Mouse (Mus musculus): ENCODE measurements around the gene Adgrb2. TPM values are rescaled to one million over a fixed set of nuclear protein-coding genes. Genes with fewer than 3 reads are reported as not detected.

The Adgrb2 gene
- polyA plus RNA-seq, 1 experiment from 2014 or later: 0.22 TPM

DNA sequence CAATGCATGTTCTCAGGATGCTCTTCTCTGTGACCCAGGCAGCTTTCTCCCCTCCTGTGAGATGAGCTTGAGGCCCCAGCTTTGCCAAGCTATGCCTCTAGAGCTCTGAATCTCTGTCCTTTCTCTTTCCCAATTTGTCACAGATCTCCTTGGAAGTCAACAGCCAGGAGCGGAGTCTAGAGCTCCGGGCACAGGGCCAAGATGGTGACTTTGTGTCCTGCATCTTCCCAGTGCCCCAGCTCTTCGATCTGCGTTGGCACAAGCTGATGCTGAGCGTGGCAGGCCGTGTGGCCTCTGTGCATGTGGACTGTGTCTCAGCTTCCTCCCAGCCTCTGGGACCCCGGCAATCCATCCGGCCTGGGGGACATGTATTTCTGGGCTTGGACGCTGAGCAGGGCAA lies 68.4 kb downstream of the Adgrb2 start:
- no peak overlapping the region for H3K9ac ChIP-seq
- peaks cover 19% of the 10 kb centered on the region for H3K27me3 ChIP-seq
- H3K4me2 ChIP-seq: no peak overlapping the region
- ATAC-seq (ENCODE audit: insufficient read depth): no peak
- H3K9me3 ChIP-seq (replicated peaks): no peaks in the 10 kb centered on the region
- H3K4me3 ChIP-seq (replicated peaks): no peak overlapping the region
- no peaks in the 10 kb centered on the region for H3K36me3 ChIP-seq (replicated peaks)
- no peaks in the 10 kb centered on the region for H3K4me1 ChIP-seq (replicated peaks)
- WGBS (ENCODE audit: insufficient replicate concordance): 71% methylated on average over 9 of the region's 9 CpGs
- no peak overlapping the region for H3K27ac ChIP-seq (replicated peaks)

- Histone ChIP-seq H3K36me3 (replicated peaks) (no peaks in the 10 kb centered on the region), H3K9ac (no peak overlapping the region), H3K4me2 (no peak overlapping the region), H3K4me3 (replicated peaks) (no peak overlapping the region), H3K4me1 (replicated peaks) (no peaks in the 10 kb centered on the region), H3K27me3 (peaks cover 3% of the 10 kb centered on the region; the same call in 1 of the 2 replicates), H3K27ac (replicated peaks) (no peak overlapping the region), H3K9me3 (replicated peaks) (no peaks in the 10 kb centered on the region)
- ATAC-seq (ENCODE audit: insufficient read depth): no peak
- 19% methylated on average over 1 of the region's 1 CpGs for WGBS (ENCODE audit: insufficient replicate concordance)
Observed at GRCm38 (mm10) chr4:130054727-130055126, 70.1 kb downstream of the Adgrb2 start.

GRCm38 (mm10) chr4:130055160-130056010 lies 70.7 kb downstream of the Adgrb2 start:
- WGBS (ENCODE audit: insufficient replicate concordance): 71% methylated on average over 14 of the region's 14 CpGs
- Histone ChIP-seq H3K4me3 (replicated peaks) (no peak overlapping the region), H3K9ac (no peak overlapping the region), H3K4me2 (no peak overlapping the region), H3K27ac (replicated peaks) (no peak overlapping the region), H3K36me3 (replicated peaks) (no peaks in the 10 kb centered on the region), H3K4me1 (replicated peaks) (no peaks in the 10 kb centered on the region), H3K9me3 (replicated peaks) (no peaks in the 10 kb centered on the region), H3K27me3 (no peaks in the 10 kb centered on the region; the same call in 1 of the 2 replicates)
- no peak for ATAC-seq (ENCODE audit: insufficient read depth)

- ATAC-seq (ENCODE audit: insufficient read depth): no peak
- Histone ChIP-seq H3K9me3 (replicated peaks) (no peaks in the 10 kb centered on the region), H3K36me3 (replicated peaks) (no peaks in the 10 kb centered on the region), H3K9ac (no peak overlapping the region), H3K4me3 (replicated peaks) (no peak overlapping the region), H3K4me2 (no peak overlapping the region), H3K27me3 (no peaks in the 10 kb centered on the region; the same call in 1 of the 2 replicates), H3K27ac (replicated peaks) (no peak overlapping the region), H3K4me1 (replicated peaks) (no peaks in the 10 kb centered on the region)
- whole genome bisulfite sequencing (ENCODE audit: insufficient replicate concordance): 41% methylated on average over 3 of the region's 3 CpGs
Observed at GRCm38 (mm10) chr4:130056011-130056322, 71.3 kb downstream of the Adgrb2 start.

DNA sequence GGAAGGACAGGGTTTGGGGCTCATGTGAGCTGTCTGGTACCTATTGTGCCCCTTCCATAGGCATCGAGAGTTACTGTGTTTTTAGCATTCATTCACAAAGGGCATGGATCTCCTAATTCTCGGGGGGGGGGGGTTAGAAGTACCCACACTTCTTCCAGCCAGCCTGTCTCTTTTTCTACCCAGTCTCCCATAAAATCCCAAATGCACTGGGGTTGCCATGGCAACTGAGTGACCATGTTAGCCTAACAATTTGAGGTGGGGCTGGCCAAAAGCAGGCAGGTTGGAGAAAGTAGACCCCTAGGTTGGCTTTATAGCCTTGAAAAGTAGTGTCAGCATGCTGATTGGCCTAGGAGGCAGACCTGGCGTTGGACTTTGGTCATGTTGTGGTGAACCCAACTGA lies 71.8 kb downstream of the Adgrb2 start:
- WGBS (ENCODE audit: insufficient replicate concordance): 38% methylated on average over 3 of the region's 3 CpGs
- H3K4me1 ChIP-seq (replicated peaks): no peaks in the 10 kb centered on the region
- H3K9ac ChIP-seq: no peak overlapping the region
- no peaks in the 10 kb centered on the region; the same call in 1 of the 2 replicates for H3K27me3 ChIP-seq
- no peaks in the 10 kb centered on the region for H3K36me3 ChIP-seq (replicated peaks)
- ATAC-seq (ENCODE audit: insufficient read depth): no peak
- H3K27ac ChIP-seq (replicated peaks): no peak overlapping the region
- no peak overlapping the region for H3K4me2 ChIP-seq
- H3K4me3 ChIP-seq (replicated peaks): no peak overlapping the region
- H3K9me3 ChIP-seq (replicated peaks): no peaks in the 10 kb centered on the region

DNA sequence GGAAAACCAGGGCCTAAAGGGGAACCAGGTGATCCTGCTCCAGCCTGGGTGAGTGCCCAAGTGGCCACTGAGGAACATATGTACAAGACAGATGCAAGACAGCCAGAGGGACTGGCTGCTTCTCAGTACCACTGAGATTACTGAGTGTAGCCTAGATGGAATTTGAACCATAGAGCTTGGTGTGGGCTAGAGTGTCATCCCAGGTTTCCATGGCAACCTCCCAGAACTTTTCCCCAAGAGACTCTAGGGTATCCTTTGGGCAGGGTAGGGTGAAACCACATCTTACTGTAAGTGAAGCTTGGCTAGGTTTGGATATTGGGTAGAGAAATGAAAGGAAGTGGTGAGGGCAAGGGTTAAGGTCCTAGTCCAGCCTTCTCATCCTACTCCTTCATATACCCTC lies 76.3 kb downstream of the Adgrb2 start:
- no peaks in the 10 kb centered on the region for H3K36me3 ChIP-seq (replicated peaks)
- H3K4me3 ChIP-seq (replicated peaks): no peak overlapping the region
- no peaks in the 10 kb centered on the region for H3K27me3 ChIP-seq
- no peak overlapping the region for H3K9ac ChIP-seq
- no peaks in the 10 kb centered on the region for H3K9me3 ChIP-seq (replicated peaks)
- no peaks in the 10 kb centered on the region for H3K4me1 ChIP-seq (replicated peaks)
- no peak overlapping the region for H3K4me2 ChIP-seq
- no peak for ATAC-seq (ENCODE audit: insufficient read depth)
- no peak overlapping the region for H3K27ac ChIP-seq (replicated peaks)

DNA sequence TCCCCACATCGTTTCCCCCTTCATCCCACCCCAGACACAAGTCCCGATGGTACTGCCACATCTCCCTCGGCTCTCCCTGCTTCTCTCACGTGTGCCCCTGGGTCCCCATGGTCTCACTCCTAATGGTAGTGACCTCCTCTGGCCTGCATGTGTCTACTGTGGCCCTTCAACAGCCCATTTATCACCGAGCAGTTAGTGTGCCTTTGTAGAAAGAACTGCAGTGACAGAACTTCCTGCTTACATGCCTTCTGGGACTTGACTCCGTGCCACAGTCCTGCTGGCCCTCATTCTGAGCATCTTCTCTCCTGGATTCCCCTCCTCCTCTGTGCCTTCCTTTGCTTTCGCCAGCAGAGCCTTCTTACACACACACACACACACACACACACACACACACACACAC lies 78.5 kb downstream of the Adgrb2 start:
- H3K36me3 ChIP-seq (replicated peaks): no peaks in the 10 kb centered on the region
- no peak overlapping the region for H3K27ac ChIP-seq (replicated peaks)
- no peaks in the 10 kb centered on the region for H3K9me3 ChIP-seq (replicated peaks)
- no peak for ATAC-seq (ENCODE audit: insufficient read depth)
- no peaks in the 10 kb centered on the region for H3K27me3 ChIP-seq
- no peak overlapping the region for H3K4me3 ChIP-seq (replicated peaks)
- WGBS (ENCODE audit: insufficient replicate concordance): 42% methylated on average over 7 of the region's 7 CpGs
- no peaks in the 10 kb centered on the region for H3K4me1 ChIP-seq (replicated peaks)
- H3K4me2 ChIP-seq: no peak overlapping the region
- no peak overlapping the region for H3K9ac ChIP-seq

DNA sequence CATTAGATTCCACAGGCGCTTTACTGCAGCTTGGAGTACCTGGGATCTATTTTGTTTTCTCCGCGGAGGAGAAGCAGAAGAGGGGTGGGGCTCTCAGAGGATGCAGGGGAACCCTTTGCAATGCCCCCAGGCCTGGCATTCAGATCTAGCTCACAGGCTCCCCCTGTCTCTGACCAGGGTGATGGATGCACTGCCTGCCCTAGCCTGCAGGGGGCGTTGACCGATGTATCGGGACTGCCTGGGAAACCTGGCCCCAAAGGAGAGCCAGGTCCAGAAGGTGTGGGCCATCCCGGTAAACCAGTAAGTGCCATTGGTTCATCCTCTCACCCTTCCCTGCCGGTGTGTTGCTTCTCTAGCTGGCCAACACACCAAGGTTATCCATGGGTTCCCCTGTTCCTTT lies 82.1 kb downstream of the Adgrb2 start:
- Histone ChIP-seq H3K4me3 (replicated peaks) (no peak overlapping the region), H3K9me3 (replicated peaks) (no peaks in the 10 kb centered on the region), H3K36me3 (replicated peaks) (no peaks in the 10 kb centered on the region), H3K27ac (replicated peaks) (no peak overlapping the region), H3K4me2 (no peak overlapping the region), H3K4me1 (replicated peaks) (no peaks in the 10 kb centered on the region), H3K27me3 (no peaks in the 10 kb centered on the region), H3K9ac (no peak overlapping the region)
- 8% methylated on average over 8 of the region's 8 CpGs for WGBS (ENCODE audit: insufficient replicate concordance)
- no peak for ATAC-seq (ENCODE audit: insufficient read depth)

DNA sequence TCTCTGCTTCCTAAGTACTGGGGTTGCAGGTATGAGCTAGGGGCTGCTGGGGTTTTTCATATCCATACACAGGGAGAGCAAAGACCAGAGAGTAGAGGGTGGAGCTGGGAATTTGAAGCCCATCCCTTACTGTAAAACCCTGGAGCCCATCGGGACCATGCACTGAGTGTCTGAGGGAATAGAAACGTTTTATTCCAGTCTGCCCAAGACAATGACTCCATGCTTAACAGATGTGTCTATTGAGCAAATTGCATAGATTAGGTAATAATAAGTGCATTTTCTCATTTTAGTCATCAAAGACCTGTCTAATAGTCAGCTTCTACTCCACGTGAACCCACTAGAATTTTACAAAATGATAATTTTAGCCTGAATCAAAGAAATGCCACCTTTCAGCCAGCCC lies 85.9 kb downstream of the Adgrb2 start:
- Histone ChIP-seq H3K9me3 (replicated peaks) (no peaks in the 10 kb centered on the region), H3K27me3 (peaks cover 6% of the 10 kb centered on the region; the same call in 1 of the 2 replicates), H3K27ac (replicated peaks) (no peak overlapping the region), H3K4me3 (replicated peaks) (no peak overlapping the region), H3K36me3 (replicated peaks) (no peaks in the 10 kb centered on the region), H3K9ac (no peak overlapping the region), H3K4me1 (replicated peaks) (no peaks in the 10 kb centered on the region), H3K4me2 (no peak overlapping the region)
- 53% methylated on average over 3 of the region's 3 CpGs for WGBS (ENCODE audit: insufficient replicate concordance)
- no peak for ATAC-seq (ENCODE audit: insufficient read depth)

DNA sequence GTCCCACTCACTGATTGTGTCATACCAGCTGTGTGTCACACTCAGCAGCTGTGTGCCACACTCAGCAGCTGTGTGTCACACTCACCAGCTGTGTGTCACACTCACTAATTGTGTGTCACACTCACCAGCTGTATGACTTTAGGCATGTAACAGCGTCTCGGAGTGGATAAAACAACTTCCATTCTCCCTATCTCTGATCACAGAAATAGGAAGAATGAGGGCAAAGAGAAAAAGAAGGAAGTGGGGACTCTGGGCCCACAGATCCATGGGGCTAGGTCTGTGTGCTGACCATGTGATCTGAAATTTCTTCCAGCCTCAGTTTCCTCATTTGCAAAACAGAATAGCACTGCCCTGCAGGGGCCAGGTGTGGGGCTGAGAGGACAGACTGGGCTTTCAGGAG lies 87.1 kb downstream of the Adgrb2 start:
- Histone ChIP-seq H3K36me3 (replicated peaks) (no peaks in the 10 kb centered on the region), H3K27ac (replicated peaks) (no peak overlapping the region), H3K4me1 (replicated peaks) (no peaks in the 10 kb centered on the region), H3K9me3 (replicated peaks) (no peaks in the 10 kb centered on the region), H3K4me2 (no peak overlapping the region), H3K9ac (no peak overlapping the region), H3K27me3 (peaks cover 17% of the 10 kb centered on the region), H3K4me3 (replicated peaks) (no peak overlapping the region)
- WGBS (ENCODE audit: insufficient replicate concordance): 28% methylated on average over 2 of the region's 2 CpGs
- ATAC-seq (ENCODE audit: insufficient read depth): no peak

Data from liver, embryonic 15.5 days (tissue).